Mouse (Mus musculus): ENCODE data around the gene Gnai2. TPM values are rescaled to one million over a fixed set of nuclear protein-coding genes. Genes with fewer than 3 reads are reported as not detected.

Gnai2 gene
- polyA plus RNA-seq, 1 experiment from 2014 or later: 394 TPM

GRCm38 (mm10) chr9:107618098-107618497 is 17.1 kb downstream of the Gnai2 start:
- Histone ChIP-seq H3K4me2 (no peak overlapping the region), H3K27ac (peak overlapping the region; percentile 61; the same call in 1 of the 2 replicates), H3K9ac (no peak overlapping the region), H3K4me1 (peaks cover 21% of the 10 kb centered on the region), H3K9me3 (no peaks in the 10 kb centered on the region), H3K4me3 (no peak overlapping the region), H3K27me3 (no peaks in the 10 kb centered on the region), H3K36me3 (peaks cover 74% of the 10 kb centered on the region)
- WGBS: 81% methylated on average over 6 of the region's 6 CpGs
- no peak for ATAC-seq (ENCODE audit: insufficient number of reproducible peaks, low FRiP score, low TSS enrichment, low read depth)

GRCm38 (mm10) chr9:107617461-107617860 is 17.7 kb downstream of the Gnai2 start:
- peaks cover 71% of the 10 kb centered on the region for H3K36me3 ChIP-seq
- H3K4me3 ChIP-seq: no peak overlapping the region
- no peaks in the 10 kb centered on the region for H3K9me3 ChIP-seq
- no peak overlapping the region for H3K27ac ChIP-seq
- no peak overlapping the region for H3K9ac ChIP-seq
- no peaks in the 10 kb centered on the region for H3K27me3 ChIP-seq
- no peak for ATAC-seq (ENCODE audit: insufficient number of reproducible peaks, low FRiP score, low TSS enrichment, low read depth)
- WGBS: 80% methylated on average over 2 of the region's 2 CpGs
- no peak overlapping the region for H3K4me2 ChIP-seq
- peaks cover 28% of the 10 kb centered on the region for H3K4me1 ChIP-seq

- H3K4me1 ChIP-seq: peaks cover 46% of the 10 kb centered on the region
- H3K36me3 ChIP-seq: peaks cover 62% of the 10 kb centered on the region
These were observed 20.1 kb downstream of the Gnai2 start for GRCm38 (mm10) chr9:107615035-107615434.

GRCm38 (mm10) chr9:107612945-107613569 is 22.1 kb downstream of the Gnai2 start:
- Histone ChIP-seq H3K9me3 (no peaks in the 10 kb centered on the region), H3K9ac (0 out of 2 replicates have a peak overlapping the region, but pooled peaks have one; percentile 14), H3K36me3 (peaks cover 42% of the 10 kb centered on the region), H3K27ac (peak overlapping the region; percentile 94), H3K4me3 (peak overlapping the region; percentile 37), H3K4me2 (peak overlapping the region; percentile 60), H3K4me1 (peaks cover 54% of the 10 kb centered on the region), H3K27me3 (no peaks in the 10 kb centered on the region)
- ATAC-seq (ENCODE audit: insufficient number of reproducible peaks, low FRiP score, low TSS enrichment, low read depth): no peak
- WGBS: 9% methylated on average over 12 of the region's 12 CpGs

More at GRCm38 (mm10) chr9:107615035-107615434, 20.1 kb downstream of the Gnai2 start:
- Histone ChIP-seq H3K4me2 (no peak overlapping the region), H3K27ac (no peak overlapping the region; the same call in 1 of the 2 replicates), H3K4me3 (no peak overlapping the region), H3K9me3 (no peaks in the 10 kb centered on the region), H3K9ac (no peak overlapping the region), H3K27me3 (no peaks in the 10 kb centered on the region)
- WGBS: 90% methylated on average over 4 of the region's 4 CpGs
- no peak for ATAC-seq (ENCODE audit: insufficient number of reproducible peaks, low FRiP score, low TSS enrichment, low read depth)

GRCm38 (mm10) chr9:107612191-107612944 is 22.8 kb downstream of the Gnai2 start:
- Histone ChIP-seq H3K9me3 (no peaks in the 10 kb centered on the region), H3K27me3 (no peaks in the 10 kb centered on the region), H3K4me3 (peak overlapping the region; percentile 37), H3K9ac (0 out of 2 replicates have a peak overlapping the region, but pooled peaks have one; percentile 24), H3K36me3 (peaks cover 37% of the 10 kb centered on the region), H3K4me2 (peak overlapping the region; percentile 60), H3K27ac (peak overlapping the region; percentile 94), H3K4me1 (peaks cover 59% of the 10 kb centered on the region)
- ATAC-seq (ENCODE audit: insufficient number of reproducible peaks, low FRiP score, low TSS enrichment, low read depth): peak; percentile 90
- WGBS: 5% methylated on average over 42 of the region's 48 CpGs

- peaks cover 66% of the 10 kb centered on the region for H3K4me1 ChIP-seq
- 60% methylated on average over 6 of the region's 6 CpGs for WGBS
- H3K27me3 ChIP-seq: no peaks in the 10 kb centered on the region
- peak overlapping the region; percentile 60 for H3K4me2 ChIP-seq
- no peak for ATAC-seq (ENCODE audit: insufficient number of reproducible peaks, low FRiP score, low TSS enrichment, low read depth)
- H3K36me3 ChIP-seq: peaks cover 32% of the 10 kb centered on the region
- peak overlapping the region; percentile 94 for H3K27ac ChIP-seq
- no peaks in the 10 kb centered on the region for H3K9me3 ChIP-seq
- no peak overlapping the region for H3K4me3 ChIP-seq
- H3K9ac ChIP-seq: 0 out of 2 replicates have a peak overlapping the region, but pooled peaks have one; percentile 24
These were observed 23.5 kb downstream of the Gnai2 start for GRCm38 (mm10) chr9:107611456-107612190.

- H3K9me3 ChIP-seq: no peaks in the 10 kb centered on the region
- ATAC-seq (ENCODE audit: insufficient number of reproducible peaks, low FRiP score, low TSS enrichment, low read depth): no peak
- WGBS: 59% methylated on average over 4 of the region's 4 CpGs
- peak overlapping the region; percentile 54 for H3K27ac ChIP-seq
- peak overlapping the region; percentile 37; the same call in 1 of the 2 replicates for H3K4me2 ChIP-seq
- no peak overlapping the region for H3K9ac ChIP-seq
- peaks cover 83% of the 10 kb centered on the region for H3K4me1 ChIP-seq
- H3K4me3 ChIP-seq: no peak overlapping the region
- no peaks in the 10 kb centered on the region for H3K27me3 ChIP-seq
- peaks cover 10% of the 10 kb centered on the region for H3K36me3 ChIP-seq
These were observed 25.7 kb downstream of the Gnai2 start for GRCm38 (mm10) chr9:107609433-107609830.

GRCm38 (mm10) chr9:107608741-107609432 is 26.3 kb downstream of the Gnai2 start, which contains the start of gene Sema3b:
Sema3b (minus strand) TSS chr9:107609229.
- 34% methylated on average over 12 of the region's 12 CpGs for WGBS
- 0 out of 2 replicates have a peak, but pooled peaks have one; percentile 8 for ATAC-seq (ENCODE audit: insufficient number of reproducible peaks, low FRiP score, low TSS enrichment, low read depth)

GRCm38 (mm10) chr9:107607653-107608245 is 27.4 kb downstream of the Gnai2 start:
- Histone ChIP-seq H3K36me3 (no peaks in the 10 kb centered on the region), H3K27ac (peak overlapping the region; percentile 54), H3K4me1 (peaks cover 90% of the 10 kb centered on the region), H3K4me2 (peak overlapping the region; percentile 37; the same call in 1 of the 2 replicates), H3K4me3 (no peak overlapping the region), H3K9me3 (no peaks in the 10 kb centered on the region), H3K27me3 (no peaks in the 10 kb centered on the region), H3K9ac (no peak overlapping the region)
- no peak for ATAC-seq (ENCODE audit: insufficient number of reproducible peaks, low FRiP score, low TSS enrichment, low read depth)
- WGBS: 55% methylated on average over 9 of the region's 9 CpGs

More at GRCm38 (mm10) chr9:107608741-107609432, 26.3 kb downstream of the Gnai2 start, which contains the start of gene Sema3b:
- Histone ChIP-seq H3K4me1 (peaks cover 88% of the 10 kb centered on the region), H3K27me3 (no peaks in the 10 kb centered on the region), H3K4me3 (no peak within 1 kb of the TSS), H3K4me2 (peak within 1 kb of the TSS; percentile 37), H3K27ac (peak within 1 kb of the TSS; percentile 54), H3K9ac (no peak within 1 kb of the TSS), H3K36me3 (peaks cover 4% of the 10 kb centered on the region), H3K9me3 (no peaks in the 10 kb centered on the region)

- Histone ChIP-seq H3K4me3 (peak overlapping the region; percentile 31), H3K36me3 (no peaks in the 10 kb centered on the region), H3K4me2 (peak overlapping the region; percentile 37), H3K27me3 (no peaks in the 10 kb centered on the region), H3K9ac (no peak overlapping the region), H3K9me3 (no peaks in the 10 kb centered on the region), H3K27ac (peak overlapping the region; percentile 69), H3K4me1 (peaks cover 89% of the 10 kb centered on the region)
- no peak for ATAC-seq (ENCODE audit: insufficient number of reproducible peaks, low FRiP score, low TSS enrichment, low read depth)
- 80% methylated on average over 2 of the region's 2 CpGs for WGBS
These were observed 28.1 kb downstream of the Gnai2 start for GRCm38 (mm10) chr9:107607036-107607435.

GRCm38 (mm10) chr9:107606591-107606990 is 28.6 kb downstream of the Gnai2 start:
- H3K4me3 ChIP-seq: peak overlapping the region; percentile 31

More at GRCm38 (mm10) chr9:107606591-107606990, 28.6 kb downstream of the Gnai2 start:
- H3K4me1 ChIP-seq: peaks cover 87% of the 10 kb centered on the region
- H3K4me2 ChIP-seq: peak overlapping the region; percentile 37
- no peaks in the 10 kb centered on the region for H3K36me3 ChIP-seq
- no peak overlapping the region for H3K9ac ChIP-seq
- H3K27me3 ChIP-seq: no peaks in the 10 kb centered on the region
- no peak; the same call in 1 of the 2 replicates for ATAC-seq (ENCODE audit: insufficient number of reproducible peaks, low FRiP score, low TSS enrichment, low read depth)
- peak overlapping the region; percentile 69 for H3K27ac ChIP-seq
- 7% methylated on average over 9 of the region's 9 CpGs for WGBS
- no peaks in the 10 kb centered on the region for H3K9me3 ChIP-seq
